9 mouse cellular contexts compared by ENCODE assay signal in genomic region chr7:114281671-114282070, GRCm38 (mm10). TPM values are rescaled to one million over a fixed set of nuclear protein-coding genes. Genes with fewer than 3 reads are reported as not detected.
DNase-seq lines count a peak whose midpoint lies in the region; ATAC-seq and TF ChIP-seq lines count a peak whose summit lies in the region.
"Had no signal": no experiment of that assay in that cellular context is flagged by ENCODE, and none has a peak within 500 bp of the region (broad histone marks: within the 10 kb centered on the region; RNA-seq: fewer than 3 reads in every experiment).

No protein-coding gene starts in this region.

- no peaks in the 10 kb centered on the region for H3K9me3 ChIP-seq in hindbrain, embryonic 15.5 days
- H3K9me3 ChIP-seq: limb, embryonic 13.5 days had no signal

- H3K4me1 ChIP-seq in hindbrain, embryonic 15.5 days (replicated peaks) = peaks cover 3% of the 10 kb centered on the region

- no peak for DNase-seq in gastrocnemius, adult 2 months
- DNase-seq in gastrocnemius, adult 8-10 months (ENCODE audit: low spot score in 2 of 2) = no peak
- peak; percentile 81 for DNase-seq in CD4-positive helper T cell, adult 2 months (ENCODE audit: low read depth, low spot score)
- DNase-seq in T-cell, adult 2 months (ENCODE audit: low spot score) = peak; percentile 73
- DNase-seq in ovary, postnatal 36 days (ENCODE audit: low spot score) = no peak
- no peak for DNase-seq in left cerebral cortex, adult 9 months (ENCODE audit: low spot score in 2 of 2)

- H3K36me3 ChIP-seq in hindbrain, embryonic 15.5 days = no peaks in the 10 kb centered on the region
- H3K36me3 ChIP-seq: limb, embryonic 13.5 days had no signal

- no peaks in the 10 kb centered on the region for H3K27me3 ChIP-seq in hindbrain, embryonic 15.5 days
- H3K27me3 ChIP-seq: limb, embryonic 13.5 days had no signal

- TF ChIP-seq CTCF in gastrocnemius, adult 2 months (IDR thresholded peaks at IDR 0.05) = peak; percentile 63

- H3K4me3 ChIP-seq in gastrocnemius, adult 2 months = no peak overlapping the region
- no peak overlapping the region for H3K4me3 ChIP-seq in hindbrain, embryonic 15.5 days
- H3K4me3 ChIP-seq: limb, embryonic 13.5 days had no signal

- H3K27ac ChIP-seq in gastrocnemius, adult 2 months = no peak overlapping the region
- no peak overlapping the region for H3K27ac ChIP-seq in hindbrain, embryonic 15.5 days (replicated peaks)
- H3K27ac ChIP-seq: limb, embryonic 13.5 days had no signal

- intact Hi-C loops in gastrocnemius, adult 2 months (cut with DNase I) = no loop called here

- WGBS in hindbrain, embryonic 15.5 days = 51% methylated on average over 3 of the region's 3 CpGs

- 0 out of 2 replicates have a peak, but pooled peaks have one; percentile 56 for ATAC-seq in hindbrain, embryonic 15.5 days (ENCODE audit: low FRiP score, low read depth)
- peak; percentile 97 for ATAC-seq in megakaryocyte, adult 5-6 weeks (ENCODE audit: poor library complexity, severe bottlenecking)

- no peak overlapping the region for H3K9ac ChIP-seq in hindbrain, embryonic 15.5 days
- H3K9ac ChIP-seq: limb, embryonic 13.5 days had no signal

- no peak overlapping the region for H3K4me2 ChIP-seq in hindbrain, embryonic 15.5 days
- H3K4me2 ChIP-seq: limb, embryonic 13.5 days had no signal

RNA-seq across cellular contexts. Expression of gene Psma1, which starts 5.8 kb away (rescaled TPM):
- 10 to 100 TPM; 95.8 to 100.0 TPM for total RNA-seq in gastrocnemius, adult 2 months (2021)
- total RNA-seq in gastrocnemius, adult 8-10 months (2022) = 100 to 1,000 TPM in 1 of 4 experiments, 10 to 100 TPM in 3; 90.7 to 104 (median 96.9) TPM
- polyA plus RNA-seq in hindbrain, embryonic 15.5 days (2015; fragmentation: Nextera tagmentation; extraction: Ambion mirVana) = 341 and 365 TPM in 2 replicates
- total RNA-seq in megakaryocyte, adult 5-6 weeks (2015) = 322 and 367 TPM in 2 replicates
- 252 and 280 TPM in 2 replicates for total RNA-seq in megakaryocyte, adult 5-6 weeks (2017)

RNA-seq across cellular contexts. Expression of gene Copb1, which starts 27.2 kb away (rescaled TPM):
- total RNA-seq in gastrocnemius, adult 2 months (2021) = 10 to 100 TPM; 22.0 to 26.8 TPM
- total RNA-seq in gastrocnemius, adult 8-10 months (2022) = 10 to 100 TPM; 20.2 to 24.6 (median 22.5) TPM
- 82.0 and 86.6 TPM in 2 replicates for polyA plus RNA-seq in hindbrain, embryonic 15.5 days (2015; fragmentation: Nextera tagmentation; extraction: Ambion mirVana)
- total RNA-seq in megakaryocyte, adult 5-6 weeks (2015) = 142 and 161 TPM in 2 replicates
- total RNA-seq in megakaryocyte, adult 5-6 weeks (2017) = 82.5 and 85.9 TPM in 2 replicates

Comparison
In these comparisons a context has a peak if more than half of its experiments do, and no peak if none do; other contexts are left out.
1. DNase-seq: peak in CD4-positive helper T cell, adult 2 months (single experiment) and T-cell, adult 2 months (single experiment); none in gastrocnemius, adult 2 months (single experiment), gastrocnemius, adult 8-10 months (0 of 2), ovary, postnatal 36 days (single experiment) and left cerebral cortex, adult 9 months (0 of 2).